Mouse (Mus musculus) midbrain, embryonic 16.5 days (tissue): ENCODE measurements around the gene Hid1. TPM values are rescaled to one million over a fixed set of nuclear protein-coding genes. Genes with fewer than 3 reads are reported as not detected.

Source experiments
- ATAC-seq: fragments of 200-750 bp; cut with Nextera tagmentation; 2 replicates; pipeline ENCODE4 v1.8.0; 2017; ENCODE audit warnings: moderate TSS enrichment
- H3K27ac ChIP-seq: fragments of 300-500 bp; sonication (generic); 2 replicates; pipeline ENCODE4 v1.5.1; 2014; ENCODE audit warnings: mild to moderate bottlenecking, low read length, mixed read lengths
- H3K27me3 ChIP-seq: fragments of 300-500 bp; sonication (generic); 2 replicates; pipeline ENCODE4 v1.6.1; 2014; ENCODE audit warnings: low read depth, low read length, mixed read lengths; ENCODE audit not compliant: control insufficient read depth, insufficient read depth
- H3K36me3 ChIP-seq: fragments of 300-500 bp; sonication (generic); 2 replicates; pipeline ENCODE4 v1.6.1; 2014; ENCODE audit warnings: mild to moderate bottlenecking, low read length, moderate library complexity, mixed read lengths; ENCODE audit not compliant: control insufficient read depth, insufficient read depth
- H3K4me1 ChIP-seq: fragments of 300-500 bp; sonication (generic); 2 replicates; pipeline ENCODE4 v1.6.1; 2014; ENCODE audit warnings: mild to moderate bottlenecking, low read length, mixed read lengths; ENCODE audit not compliant: control insufficient read depth, insufficient read depth
- H3K4me2 ChIP-seq: fragments of 300-500 bp; sonication (generic); 2 replicates; pipeline ENCODE4 v1.6.1; 2014; ENCODE audit warnings: mild to moderate bottlenecking, low read length, mixed read lengths
- H3K4me3 ChIP-seq: fragments of 300-500 bp; sonication (generic); 2 replicates; pipeline ENCODE4 v1.5.1; 2014; ENCODE audit warnings: low read depth, mild to moderate bottlenecking, low read length, moderate library complexity, mixed read lengths
- H3K9ac ChIP-seq: fragments of 300-500 bp; sonication (generic); 2 replicates; pipeline ENCODE4 v1.6.1; 2014; ENCODE audit warnings: low read depth, low read length, mixed read lengths
- H3K9me3 ChIP-seq: fragments of 300-500 bp; sonication (generic); replicated peaks from 2 replicates; pipeline ENCODE4 v1.6.1; 2014; ENCODE audit warnings: mild to moderate bottlenecking, low read length, mixed read lengths; ENCODE audit not compliant: control insufficient read depth, poor library complexity, severe bottlenecking
- WGBS: fragments of 180-500 bp; shearing (Covaris S2); extraction: QIAGEN DNeasy Blood & Tissue Kit; methylation state at CpG from one replicate; pipeline ENCODE4 v1.1.7; 2014; 5-methylcytosine and 5-hydroxymethylcytosine counted together
- polyA plus RNA-seq: library from polyadenylated mRNA; unstranded; fragments of >200 nt; fragmentation: Nextera tagmentation; extraction: Ambion mirVana; gene quantifications from 2 replicates; pipeline ENCODE4 v1.2.1, GENCODE M21; 2015

Hid1 gene
- polyA plus RNA-seq, 1 experiment from 2014 or later, result 75.2 TPM

DNA sequence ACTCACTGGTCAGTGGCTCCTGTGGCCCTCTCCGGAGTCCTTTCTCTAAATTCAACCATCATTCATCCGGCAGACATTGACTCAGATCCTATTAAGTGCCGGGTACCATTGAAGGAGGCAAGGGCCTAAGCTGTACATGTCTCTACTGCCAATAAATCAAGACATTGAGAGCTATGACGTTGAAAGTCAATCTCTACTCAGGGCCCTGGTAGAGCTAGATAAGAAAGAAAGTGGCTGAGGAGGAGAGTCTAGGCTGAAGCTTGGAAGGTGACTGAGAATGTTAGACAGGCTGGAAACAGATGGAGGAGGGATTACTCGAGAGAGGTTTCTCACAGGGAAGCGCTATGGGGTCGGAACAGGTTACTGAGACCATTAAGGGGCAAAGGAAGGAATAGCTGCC lies 2.8 kb upstream of the Hid1 start:
- Histone ChIP-seq H3K36me3 (no peaks in the 10 kb centered on the region), H3K4me2 (no peak overlapping the region), H3K27ac (no peak overlapping the region), H3K9ac (no peak overlapping the region), H3K4me3 (no peak overlapping the region), H3K9me3 (no peaks in the 10 kb centered on the region), H3K27me3 (no peaks in the 10 kb centered on the region), H3K4me1 (peaks cover 26% of the 10 kb centered on the region)
- 55% methylated on average over 7 of the region's 7 CpGs for WGBS
- ATAC-seq, result no peak

DNA sequence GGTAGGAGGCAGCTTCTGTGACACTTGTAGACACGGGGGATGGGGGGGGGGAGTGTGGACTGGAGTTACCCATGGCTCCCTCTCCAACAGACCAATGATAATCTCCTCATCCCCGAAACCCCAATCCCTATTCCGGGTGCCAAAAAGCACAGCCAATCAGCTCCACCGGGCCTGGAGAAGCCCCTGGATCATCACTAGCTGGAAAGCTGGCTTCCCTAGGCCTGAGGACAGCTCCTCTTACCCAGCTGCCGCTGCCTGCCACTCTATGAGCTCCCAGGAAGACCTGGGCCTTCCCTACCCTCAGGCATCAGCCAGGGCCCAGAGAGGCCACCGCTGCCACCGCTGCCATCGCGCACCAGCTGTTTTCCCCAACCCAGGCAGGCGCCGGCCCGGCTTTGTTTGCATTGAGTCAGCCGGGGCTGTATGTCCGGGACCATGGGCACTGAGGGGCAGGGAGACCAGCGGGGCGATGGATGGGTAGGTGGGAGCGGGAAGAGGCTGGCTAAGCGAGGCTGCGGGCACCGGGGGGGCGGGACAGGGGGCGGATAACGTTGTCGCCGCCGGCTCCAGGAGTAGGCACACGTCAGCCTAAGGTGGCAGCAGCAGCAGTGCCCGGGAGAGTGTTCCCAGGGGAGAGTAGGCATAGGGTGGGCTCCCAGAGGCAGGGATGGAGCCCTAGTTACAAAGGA lies 706 bp downstream of the Hid1 start:
- Histone ChIP-seq H3K36me3 (no peaks in the 10 kb centered on the region), H3K4me1 (peaks cover 11% of the 10 kb centered on the region), H3K9me3 (no peaks in the 10 kb centered on the region), H3K9ac (peak overlapping the region; percentile 84), H3K4me2 (peak overlapping the region; percentile 61), H3K4me3 (peak overlapping the region; percentile 83), H3K27ac (peak overlapping the region; percentile 78), H3K27me3 (no peaks in the 10 kb centered on the region)
- WGBS, result under 1% methylated on average over 27 of the region's 28 CpGs
- peak; percentile 83 for ATAC-seq

DNA sequence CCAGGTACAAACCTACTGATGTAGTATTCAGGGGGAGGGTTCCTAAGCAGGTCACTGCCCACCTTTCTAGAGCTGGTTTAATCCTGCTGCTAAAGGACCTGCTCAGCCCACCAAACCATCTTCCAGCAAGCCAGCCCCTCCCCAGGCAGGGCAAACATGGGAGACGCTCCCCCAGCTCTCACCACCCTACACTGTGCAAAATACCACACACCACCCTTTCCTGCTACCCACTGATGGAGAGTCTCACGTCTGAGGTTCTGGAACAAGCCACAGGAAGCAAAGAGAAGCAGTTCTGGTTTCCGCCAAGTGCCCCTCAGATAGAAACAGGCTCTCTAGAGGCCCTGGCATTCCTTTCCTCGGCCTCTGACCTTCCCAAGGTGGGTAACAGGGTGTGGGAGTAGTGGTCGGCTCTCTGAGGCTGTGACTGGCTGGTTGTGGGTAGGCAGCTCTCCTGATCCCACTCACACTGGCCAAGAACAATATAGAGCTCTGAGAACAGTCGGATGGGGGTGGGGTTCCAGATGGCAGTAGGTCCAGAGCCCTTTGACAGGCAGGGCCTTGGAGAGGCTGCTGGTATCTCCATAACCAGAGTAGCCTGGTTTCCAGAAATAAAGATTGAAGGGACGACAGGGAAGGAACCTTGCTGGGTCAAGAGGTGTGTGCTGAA lies 1.4 kb downstream of the Hid1 start:
- Histone ChIP-seq H3K27ac (peak overlapping the region; percentile 78), H3K9me3 (no peaks in the 10 kb centered on the region), H3K36me3 (no peaks in the 10 kb centered on the region), H3K4me3 (peak overlapping the region; percentile 83), H3K9ac (peak overlapping the region; percentile 84), H3K27me3 (no peaks in the 10 kb centered on the region), H3K4me2 (peak overlapping the region; percentile 61), H3K4me1 (peaks cover 11% of the 10 kb centered on the region)
- 41% methylated on average over 7 of the region's 7 CpGs for WGBS
- ATAC-seq, result peak; percentile 41

DNA sequence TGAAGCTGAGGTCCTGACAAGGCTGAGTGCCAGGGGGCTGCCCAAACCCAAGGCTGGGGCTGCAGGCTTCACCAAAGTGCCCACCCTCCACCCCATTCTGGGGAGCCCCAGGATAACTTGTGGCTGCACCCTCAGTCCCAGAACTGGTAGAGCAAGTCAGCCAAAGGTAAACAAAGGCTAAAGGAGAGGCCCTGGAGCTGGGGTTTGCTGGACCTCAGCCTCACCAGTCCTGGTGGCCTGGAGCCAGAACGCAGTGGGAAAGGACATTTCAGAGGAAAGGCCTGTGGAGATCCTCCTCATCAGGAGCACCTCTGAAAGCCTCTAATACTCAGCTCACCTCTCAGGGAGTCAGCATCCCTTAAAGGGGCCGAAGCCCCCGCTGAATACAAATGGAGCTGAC lies 3.4 kb downstream of the Hid1 start:
- 84% methylated on average over 3 of the region's 3 CpGs for WGBS
- no peak for ATAC-seq
- no peak overlapping the region for H3K4me2 ChIP-seq

DNA sequence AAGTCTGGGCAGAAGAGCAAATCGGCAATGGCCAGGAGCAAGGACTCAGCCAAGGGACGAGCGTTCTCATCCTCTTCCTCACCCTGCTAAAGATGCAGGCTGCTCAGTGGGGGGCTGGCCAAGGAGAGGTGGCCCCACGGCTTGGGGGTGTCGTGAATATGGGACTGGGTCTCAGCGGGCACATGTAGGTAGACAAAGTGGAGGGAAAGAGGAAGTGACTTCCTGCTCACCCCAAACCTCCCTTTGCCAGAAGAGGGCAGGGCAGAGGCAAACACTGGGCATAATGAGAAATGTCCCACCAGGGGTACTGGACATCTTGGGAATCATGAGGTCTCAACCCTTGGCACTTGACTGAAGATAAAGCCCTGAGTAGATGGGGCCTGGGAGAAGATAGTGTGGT lies 7.8 kb downstream of the Hid1 start:
- no peak for ATAC-seq
- no peak overlapping the region for H3K4me3 ChIP-seq
- peaks cover 4% of the 10 kb centered on the region for H3K4me1 ChIP-seq
- H3K36me3 ChIP-seq, result no peaks in the 10 kb centered on the region; the same call in 1 of the 2 replicates
- no peaks in the 10 kb centered on the region for H3K27me3 ChIP-seq
- no peak overlapping the region for H3K4me2 ChIP-seq
- no peak overlapping the region for H3K9ac ChIP-seq
- H3K9me3 ChIP-seq, result no peaks in the 10 kb centered on the region
- peak overlapping the region; percentile 29; the same call in 1 of the 2 replicates for H3K27ac ChIP-seq
- 61% methylated on average over 6 of the region's 6 CpGs for WGBS

More for the DNA sequence above, 3.4 kb downstream of the Hid1 start:
- no peak overlapping the region for H3K4me3 ChIP-seq
- no peaks in the 10 kb centered on the region for H3K27me3 ChIP-seq
- H3K36me3 ChIP-seq, result no peaks in the 10 kb centered on the region
- no peak overlapping the region for H3K27ac ChIP-seq
- H3K9me3 ChIP-seq, result no peaks in the 10 kb centered on the region
- H3K9ac ChIP-seq, result no peak overlapping the region
- peaks cover 11% of the 10 kb centered on the region for H3K4me1 ChIP-seq

DNA sequence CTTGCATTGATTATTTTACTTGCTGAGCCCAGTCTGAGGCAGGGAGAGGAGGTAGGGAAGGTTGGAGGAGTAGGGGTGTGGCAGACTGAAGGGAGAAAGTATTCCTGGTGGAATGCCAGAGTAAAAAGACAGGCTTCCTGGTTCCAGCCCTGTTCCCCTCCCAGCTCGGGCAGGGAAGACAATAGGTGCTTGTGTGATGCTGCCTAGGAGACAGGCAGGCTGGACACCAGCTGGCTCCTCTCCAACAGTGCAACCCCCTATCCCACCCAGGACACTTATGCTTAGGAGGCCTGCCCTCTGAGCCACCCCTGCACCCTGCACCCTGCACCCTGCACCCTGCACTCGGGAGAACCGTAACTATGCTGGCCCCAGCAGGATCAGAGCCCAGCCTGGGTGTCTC lies 8.3 kb downstream of the Hid1 start:
- Histone ChIP-seq H3K36me3 (no peaks in the 10 kb centered on the region; the same call in 1 of the 2 replicates), H3K4me1 (peaks cover 4% of the 10 kb centered on the region), H3K27me3 (no peaks in the 10 kb centered on the region), H3K4me3 (no peak overlapping the region), H3K4me2 (no peak overlapping the region), H3K9me3 (no peaks in the 10 kb centered on the region), H3K27ac (peak overlapping the region; percentile 39; the same call in 1 of the 2 replicates), H3K9ac (no peak overlapping the region)
- 37% methylated on average over 3 of the region's 3 CpGs for WGBS
- ATAC-seq, result no peak

DNA sequence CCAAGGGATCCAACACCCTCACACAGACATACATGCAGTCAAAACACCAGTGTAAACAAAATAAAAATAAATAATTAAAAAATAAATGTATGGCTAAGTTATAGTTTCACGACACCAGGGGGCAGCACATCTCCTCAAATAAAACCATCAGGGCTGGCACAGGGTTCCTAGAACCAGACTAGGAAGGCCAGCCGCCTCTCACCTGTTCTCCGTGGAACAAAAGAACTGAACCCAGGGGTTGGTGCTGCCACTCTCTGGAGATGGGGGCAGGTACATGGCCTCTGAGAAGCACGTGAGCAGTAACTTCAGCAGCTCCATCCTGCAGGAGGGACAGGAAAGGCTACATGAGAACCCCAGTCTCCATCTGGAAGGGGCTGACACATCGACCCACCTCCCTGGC lies 9.1 kb downstream of the Hid1 start:
- peak; percentile 41; the same call in 1 of the 2 replicates for ATAC-seq
- Histone ChIP-seq H3K27ac (peak overlapping the region; percentile 39; the same call in 1 of the 2 replicates), H3K27me3 (no peaks in the 10 kb centered on the region), H3K36me3 (no peaks in the 10 kb centered on the region; the same call in 1 of the 2 replicates), H3K4me1 (peaks cover 4% of the 10 kb centered on the region), H3K9ac (peak overlapping the region; percentile 50), H3K4me2 (no peak overlapping the region), H3K4me3 (no peak overlapping the region), H3K9me3 (no peaks in the 10 kb centered on the region)
- 23% methylated on average over 5 of the region's 5 CpGs for WGBS

DNA sequence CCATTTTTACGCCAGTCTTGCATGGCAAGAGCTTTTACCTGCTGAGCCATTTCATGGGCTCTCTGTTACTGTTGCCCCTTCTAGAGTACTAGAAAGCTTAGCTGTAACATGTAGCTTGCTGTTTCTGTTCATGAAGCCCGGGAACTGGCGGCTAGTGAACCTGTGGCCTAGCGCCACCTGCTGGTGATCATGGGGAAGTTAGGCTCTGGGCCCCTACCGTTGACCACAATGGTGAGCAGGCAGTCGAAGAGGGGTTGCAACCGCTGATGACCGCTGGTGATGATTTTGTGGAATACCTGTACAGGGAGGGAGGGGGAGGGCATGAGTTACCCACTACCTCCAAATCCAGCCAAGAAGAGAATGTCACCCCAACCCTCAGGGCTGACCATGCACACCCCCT lies 13.4 kb downstream of the Hid1 start:
- peak; percentile 16; the same call in 1 of the 2 replicates for ATAC-seq
- H3K36me3 ChIP-seq, result peaks cover 14% of the 10 kb centered on the region; the same call in 1 of the 2 replicates
- WGBS, result 7% methylated on average over 8 of the region's 8 CpGs
- peaks cover 4% of the 10 kb centered on the region for H3K4me1 ChIP-seq
- H3K4me3 ChIP-seq, result no peak overlapping the region
- H3K27ac ChIP-seq, result no peak overlapping the region
- H3K4me2 ChIP-seq, result no peak overlapping the region
- no peaks in the 10 kb centered on the region for H3K9me3 ChIP-seq
- H3K9ac ChIP-seq, result no peak overlapping the region
- H3K27me3 ChIP-seq, result no peaks in the 10 kb centered on the region

DNA sequence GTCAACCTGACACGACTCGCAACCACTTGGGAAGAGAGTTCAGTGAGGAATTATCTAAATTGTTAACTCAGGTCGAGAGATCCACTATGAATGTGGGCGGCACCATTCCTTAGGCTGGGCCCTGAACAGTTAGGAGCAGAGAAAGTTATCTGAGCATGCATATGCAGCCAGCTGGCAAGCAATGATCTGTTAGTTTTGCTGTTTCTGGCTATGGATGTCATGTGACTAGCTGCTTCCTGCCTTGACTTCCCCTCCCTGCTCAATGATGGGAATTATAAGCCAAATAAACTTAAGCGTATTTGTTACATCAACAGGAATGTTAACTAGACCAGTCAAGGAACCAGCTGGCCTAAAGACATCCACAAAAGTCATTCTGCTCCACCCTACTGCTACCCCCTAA lies 14.2 kb downstream of the Hid1 start:
- Histone ChIP-seq H3K27ac (no peak overlapping the region), H3K4me3 (no peak overlapping the region), H3K9ac (no peak overlapping the region), H3K9me3 (no peaks in the 10 kb centered on the region), H3K36me3 (peaks cover 20% of the 10 kb centered on the region), H3K4me1 (no peaks in the 10 kb centered on the region), H3K27me3 (no peaks in the 10 kb centered on the region), H3K4me2 (no peak overlapping the region)
- 97% methylated on average over 5 of the region's 5 CpGs for WGBS
- no peak for ATAC-seq
